Mouse (Mus musculus) stomach, adult 2 months (tissue): ENCODE results near the gene Slc6a1. TPM values are rescaled to one million over a fixed set of nuclear protein-coding genes. Genes with fewer than 3 reads are reported as not detected.

Experiments used
- polyA plus RNA-seq: library from polyadenylated mRNA; depleted of rRNA; stranded (reverse); fragments of >200 nt; gene quantifications from 2 replicates; pipeline ENCODE4 v1.2.3, GENCODE M21; 2012; rRNA removed

The Slc6a1 gene
- polyA plus RNA-seq = 0.55 and 0.82 TPM in 2 replicates

DNA sequence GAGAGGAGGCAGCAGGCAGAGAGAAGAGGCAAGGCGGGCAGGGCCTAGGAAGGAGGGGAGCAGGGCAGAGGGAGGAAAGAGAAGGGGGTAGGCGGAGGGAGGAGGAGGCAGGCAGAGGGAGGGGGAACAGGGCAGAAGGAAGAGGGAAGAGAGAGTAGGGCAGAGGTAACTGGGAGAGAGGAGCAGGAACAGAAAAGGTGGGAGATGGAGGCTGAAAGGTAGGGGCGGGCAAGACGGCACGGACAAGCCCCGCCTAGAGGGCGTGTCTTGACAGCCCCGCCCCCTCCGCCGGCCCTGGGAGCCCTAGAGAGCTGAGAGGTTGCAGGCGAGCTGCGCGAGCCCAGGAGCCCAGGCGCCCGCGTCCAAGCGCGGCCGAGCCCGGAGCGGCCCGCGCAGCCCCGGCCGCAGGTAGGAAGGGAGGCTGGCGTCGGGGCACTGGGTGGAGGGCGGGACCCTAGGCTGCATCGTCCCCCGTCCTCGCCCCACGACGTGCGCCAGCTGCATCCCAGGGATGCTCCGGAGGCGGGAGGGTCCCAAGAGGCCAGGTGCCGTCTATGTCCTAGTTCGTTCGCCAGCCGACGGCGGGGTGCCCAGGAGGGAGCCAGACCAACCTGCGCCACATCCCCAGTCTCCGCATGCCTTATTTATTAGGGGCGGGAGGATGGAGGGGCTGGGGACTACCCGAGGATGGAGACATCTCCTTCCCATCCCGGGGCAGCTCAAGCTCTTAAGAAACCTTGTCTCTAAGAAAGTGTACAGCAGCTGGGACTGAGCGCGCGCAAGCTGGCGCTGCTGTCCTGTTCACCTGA is at the start of gene Slc6a1:
TSS of gene Slc6a1 (plus strand) at position 167 of the 809 bp plus-strand sequence.

Other genes starting within 250 kb of the Slc6a1 start
- 0.13 and 0.16 TPM in 2 replicates for gene Atp2b2, start 240.0 kb upstream of the Slc6a1 start, polyA plus RNA-seq
- gene Slc6a11, start 151.4 kb upstream of the Slc6a1 start, polyA plus RNA-seq = 1.2 and 1.4 TPM in 2 replicates
- 0.20 and 0.29 TPM in 2 replicates for gene Hrh1, start 115.3 kb downstream of the Slc6a1 start, polyA plus RNA-seq